Mouse (Mus musculus) hindbrain, embryonic 14.5 days (tissue): ENCODE data around the gene Ccnyl1. TPM values are rescaled to one million over a fixed set of nuclear protein-coding genes. Genes with fewer than 3 reads are reported as not detected.
"Not testable (repeated sequence)": the region's sequence is repeated elsewhere in the genome, so short reads cannot be mapped to it uniquely, and the experiment has no call there.

Experiments used
- ATAC-seq: fragments of 200-750 bp; cut with Nextera tagmentation; 2 replicates; pipeline ENCODE4 v1.8.0; 2017; ENCODE audit warnings: moderate number of reproducible peaks, mild to moderate bottlenecking, moderate TSS enrichment, moderate library complexity; ENCODE audit not compliant: low FRiP score
- DNase-seq: peaks from one replicate; pipeline ENCODE4 v3.0.0-alpha.2; 2015; ENCODE audit warnings: low spot score
- H3K27ac ChIP-seq: fragments of 300-500 bp; sonication (generic); 2 replicates; pipeline ENCODE4 v1.5.1; 2014; ENCODE audit warnings: mild to moderate bottlenecking, moderate library complexity
- H3K27me3 ChIP-seq: fragments of 300-500 bp; sonication (generic); 2 replicates; pipeline ENCODE4 v1.6.1; 2014; ENCODE audit warnings: mild to moderate bottlenecking, low read length, mixed read lengths; ENCODE audit not compliant: control insufficient read depth, insufficient read depth
- H3K36me3 ChIP-seq: fragments of 300-500 bp; sonication (generic); replicated peaks from 2 replicates; pipeline ENCODE4 v1.6.1; 2014; ENCODE audit not compliant: control insufficient read depth, insufficient read depth
- H3K4me1 ChIP-seq: fragments of 300-500 bp; sonication (generic); replicated peaks from 2 replicates; pipeline ENCODE4 v1.6.1; 2014; ENCODE audit warnings: antibody characterized with exemption, low read length, mixed read lengths; ENCODE audit not compliant: control insufficient read depth, insufficient read depth
- H3K4me2 ChIP-seq: fragments of 300-500 bp; sonication (generic); replicated peaks from 2 replicates; pipeline ENCODE4 v1.6.1; 2014; ENCODE audit warnings: mild to moderate bottlenecking, moderate library complexity
- H3K4me3 ChIP-seq: fragments of 300-500 bp; sonication (generic); replicated peaks from 2 replicates; pipeline ENCODE4 v1.5.1; 2014; ENCODE audit warnings: mild to moderate bottlenecking, low read length
- H3K9ac ChIP-seq: fragments of 300-500 bp; sonication (generic); 2 replicates; pipeline ENCODE4 v1.6.1; 2014
- H3K9me3 ChIP-seq: fragments of 300-500 bp; sonication (generic); 2 replicates; pipeline ENCODE4 v1.6.1; 2016; ENCODE audit warnings: low read length; ENCODE audit not compliant: control insufficient read depth
- WGBS: fragments of 180-500 bp; shearing (Covaris S2); extraction: QIAGEN DNeasy Blood & Tissue Kit; methylation state at CpG from one replicate; pipeline ENCODE4 v1.1.7; 2014; 5-methylcytosine and 5-hydroxymethylcytosine counted together
- polyA plus RNA-seq: library from polyadenylated mRNA; unstranded; fragments of >200 nt; fragmentation: Nextera tagmentation; extraction: Ambion mirVana; gene quantifications from 2 replicates; pipeline ENCODE4 v1.2.1, GENCODE M21; 2014

Gene Ccnyl1
- 7.0 and 7.6 TPM in 2 replicates for polyA plus RNA-seq

- H3K4me3 ChIP-seq = peak within 1 kb of the TSS; percentile 93
- peak within 1 kb of the TSS; percentile 80 for H3K27ac ChIP-seq
- H3K4me2 ChIP-seq = peak within 1 kb of the TSS; percentile 66
- peak within 1 kb of the TSS; percentile 89 for H3K9ac ChIP-seq
- DNase-seq (peak; percentile 97), ATAC-seq (peak; percentile 100)
- under 1% methylated on average over 63 of the region's 71 CpGs for WGBS
- no peaks in the 10 kb centered on the region for H3K9me3 ChIP-seq
- no peaks in the 10 kb centered on the region for H3K27me3 ChIP-seq
- peaks cover 32% of the 10 kb centered on the region for H3K4me1 ChIP-seq
- no peaks in the 10 kb centered on the region for H3K36me3 ChIP-seq
Observed at GRCm38 (mm10) chr1:64690213-64691013, at the start of gene Ccnyl1. Gene Ccnyl1 (plus strand): TSS chr1:64690455.

- H3K27me3 ChIP-seq = no peaks in the 10 kb centered on the region
- H3K27ac ChIP-seq = no peak overlapping the region
- no peaks in the 10 kb centered on the region for H3K36me3 ChIP-seq
- H3K4me3 ChIP-seq = no peak overlapping the region
- 88% methylated on average over 6 of the region's 6 CpGs for WGBS
- no peak for DNase-seq
- H3K4me2 ChIP-seq = no peak overlapping the region
- H3K9ac ChIP-seq = no peak overlapping the region
- H3K9me3 ChIP-seq = no peaks in the 10 kb centered on the region
- H3K4me1 ChIP-seq = no peaks in the 10 kb centered on the region
- ATAC-seq = no peak
Observed at GRCm38 (mm10) chr1:64641069-64641468, 49.2 kb upstream of the Ccnyl1 start.

GRCm38 (mm10) chr1:64642541-64642940 lies 47.7 kb upstream of the Ccnyl1 start:
- not testable (repeated sequence) for H3K9ac ChIP-seq, H3K4me3 ChIP-seq, H3K9me3 ChIP-seq, DNase-seq, H3K4me1 ChIP-seq, H3K36me3 ChIP-seq, H3K27ac ChIP-seq, ATAC-seq, H3K27me3 ChIP-seq, H3K4me2 ChIP-seq
- WGBS = 96% methylated on average over 8 of the region's 8 CpGs

DNA sequence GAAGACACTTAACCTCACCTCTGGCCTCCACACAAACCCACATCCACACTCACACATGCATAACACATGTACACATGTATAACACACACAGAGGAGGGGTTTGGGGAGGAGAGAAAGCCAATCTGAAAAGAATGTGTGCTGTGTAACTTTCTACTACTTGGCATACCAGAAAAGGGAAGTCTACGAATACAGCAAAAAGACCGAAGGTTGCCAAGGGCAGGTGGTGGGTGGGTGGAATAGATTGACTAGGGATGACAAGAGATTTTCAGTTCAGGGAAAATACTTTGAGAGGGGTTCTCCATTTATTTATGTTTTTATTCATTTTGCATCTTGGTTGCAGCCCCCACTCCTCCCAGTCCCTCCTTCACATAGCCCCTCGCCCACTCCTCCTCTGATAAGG lies 45.7 kb upstream of the Ccnyl1 start:
- ATAC-seq = no peak
- Histone ChIP-seq H3K27ac (no peak overlapping the region), H3K4me3 (no peak overlapping the region), H3K9ac (no peak overlapping the region), H3K27me3 (no peaks in the 10 kb centered on the region), H3K9me3 (no peaks in the 10 kb centered on the region), H3K4me1 (no peaks in the 10 kb centered on the region), H3K4me2 (no peak overlapping the region), H3K36me3 (no peaks in the 10 kb centered on the region)
- DNase-seq = no peak
- 94% methylated on average over 3 of the region's 3 CpGs for WGBS

DNA sequence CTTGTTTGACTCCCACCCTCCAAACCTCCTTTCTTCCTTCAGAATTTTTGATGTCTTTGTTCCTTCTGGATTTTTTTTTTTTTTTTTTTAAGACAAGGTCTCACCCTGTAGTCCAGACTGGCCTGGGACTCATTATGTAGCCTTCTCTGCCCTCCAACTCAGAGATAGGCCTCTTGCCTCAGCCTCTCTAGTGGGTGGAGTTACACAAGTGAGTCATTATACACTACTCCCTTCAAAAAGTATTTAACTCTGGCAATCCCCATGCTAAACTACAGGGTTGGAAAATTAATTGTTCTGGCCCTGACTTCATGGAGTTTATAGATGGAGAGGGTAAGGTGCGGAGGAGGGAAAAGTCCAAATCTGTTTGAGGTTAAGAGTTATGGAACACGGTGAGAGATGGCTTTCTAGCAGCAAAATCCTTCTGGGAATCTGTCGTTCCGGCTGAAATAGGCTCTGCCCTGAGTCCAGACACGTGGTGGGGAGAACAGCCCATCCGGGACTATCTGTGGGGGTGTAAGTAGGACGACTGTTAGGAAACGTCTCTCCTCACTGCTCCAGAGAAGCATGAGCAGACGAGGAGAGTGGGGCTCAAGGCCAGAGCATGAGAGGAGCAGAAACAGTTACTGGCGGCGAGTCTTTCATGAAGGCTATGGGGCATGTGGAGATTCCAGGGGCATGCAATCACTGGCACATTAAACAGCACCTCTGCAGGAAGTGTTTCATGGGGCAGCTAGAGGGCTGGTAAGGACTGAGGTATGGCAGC lies 40.7 kb upstream of the Ccnyl1 start:
- Histone ChIP-seq H3K9me3 (no peaks in the 10 kb centered on the region), H3K4me1 (no peaks in the 10 kb centered on the region), H3K27me3 (no peaks in the 10 kb centered on the region), H3K4me2 (no peak overlapping the region), H3K4me3 (no peak overlapping the region), H3K27ac (no peak overlapping the region), H3K36me3 (no peaks in the 10 kb centered on the region), H3K9ac (no peak overlapping the region)
- WGBS = 81% methylated on average over 11 of the region's 11 CpGs
- DNase-seq = no peak
- ATAC-seq = no peak

GRCm38 (mm10) chr1:64653701-64654100 lies 36.6 kb upstream of the Ccnyl1 start:
- ATAC-seq = no peak
- 94% methylated on average over 6 of the region's 6 CpGs for WGBS

GRCm38 (mm10) chr1:64655415-64655814 lies 34.8 kb upstream of the Ccnyl1 start:
- 6% methylated on average over 1 of the region's 1 CpGs for WGBS
- no peak for DNase-seq
- no peaks in the 10 kb centered on the region for H3K9me3 ChIP-seq
- H3K27ac ChIP-seq = no peak overlapping the region
- H3K36me3 ChIP-seq = no peaks in the 10 kb centered on the region
- no peaks in the 10 kb centered on the region for H3K4me1 ChIP-seq
- no peak overlapping the region for H3K4me3 ChIP-seq
- no peak overlapping the region for H3K4me2 ChIP-seq
- H3K9ac ChIP-seq = no peak overlapping the region
- no peaks in the 10 kb centered on the region for H3K27me3 ChIP-seq
- ATAC-seq = no peak

More at GRCm38 (mm10) chr1:64653701-64654100, 36.6 kb upstream of the Ccnyl1 start:
- H3K36me3 ChIP-seq = no peaks in the 10 kb centered on the region
- no peak for DNase-seq
- no peaks in the 10 kb centered on the region for H3K4me1 ChIP-seq
- H3K27me3 ChIP-seq = no peaks in the 10 kb centered on the region
- no peaks in the 10 kb centered on the region for H3K9me3 ChIP-seq
- H3K4me3 ChIP-seq = no peak overlapping the region
- no peak overlapping the region for H3K9ac ChIP-seq
- no peak overlapping the region for H3K4me2 ChIP-seq
- no peak overlapping the region for H3K27ac ChIP-seq

DNA sequence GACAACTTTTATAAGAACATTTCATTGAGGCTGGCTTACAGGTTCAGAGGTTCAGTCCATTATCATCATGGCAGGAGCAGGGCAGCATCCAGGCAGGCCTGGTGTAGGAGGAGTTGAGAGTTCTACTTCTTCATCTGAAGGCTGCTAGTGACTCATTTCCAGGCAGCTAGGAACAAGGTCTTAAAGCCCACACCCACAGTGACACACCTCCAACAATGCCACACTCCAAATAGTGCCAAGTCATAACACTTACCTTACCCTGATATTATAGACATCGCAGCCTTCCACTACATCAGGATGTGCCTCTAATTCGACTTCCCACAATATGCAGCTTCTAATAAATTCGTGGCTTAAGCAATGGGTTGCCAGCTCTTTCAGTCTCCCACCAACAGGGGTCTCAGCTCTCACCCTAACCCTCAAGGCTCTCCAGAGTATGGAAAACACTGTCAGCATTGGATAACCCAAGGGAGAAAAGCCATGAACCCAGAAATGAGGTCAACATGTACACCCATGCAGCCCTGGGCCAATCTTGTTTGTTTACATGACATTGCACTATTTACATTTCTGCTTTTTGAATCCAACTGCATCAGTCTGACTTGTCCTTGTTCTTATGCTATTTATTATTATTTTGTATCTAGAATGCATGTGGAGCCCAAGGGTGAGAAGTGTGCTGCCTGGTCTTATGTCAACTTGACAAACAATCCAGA lies 33.7 kb upstream of the Ccnyl1 start:
- 88% methylated on average over 3 of the region's 3 CpGs for WGBS
- H3K36me3 ChIP-seq = no peaks in the 10 kb centered on the region
- H3K4me3 ChIP-seq = no peak overlapping the region
- H3K27ac ChIP-seq = no peak overlapping the region
- no peak overlapping the region for H3K4me2 ChIP-seq
- no peak for DNase-seq
- no peak for ATAC-seq
- H3K9me3 ChIP-seq = no peaks in the 10 kb centered on the region
- no peak overlapping the region for H3K9ac ChIP-seq
- H3K4me1 ChIP-seq = no peaks in the 10 kb centered on the region
- H3K27me3 ChIP-seq = no peaks in the 10 kb centered on the region

GRCm38 (mm10) chr1:64658876-64659275 lies 31.4 kb upstream of the Ccnyl1 start:
- DNase-seq = no peak
- Histone ChIP-seq H3K27me3 (no peaks in the 10 kb centered on the region), H3K9ac (no peak overlapping the region), H3K27ac (no peak overlapping the region), H3K4me1 (no peaks in the 10 kb centered on the region), H3K4me2 (no peak overlapping the region), H3K36me3 (no peaks in the 10 kb centered on the region), H3K4me3 (no peak overlapping the region), H3K9me3 (no peaks in the 10 kb centered on the region)
- 75% methylated on average over 7 of the region's 7 CpGs for WGBS
- no peak for ATAC-seq
